Mouse (Mus musculus): ENCODE results near the gene Dscaml1. TPM values are rescaled to one million over a fixed set of nuclear protein-coding genes. Genes with fewer than 3 reads are reported as not detected.

Dscaml1 gene
- total and polyA plus RNA-seq, 2 experiments from 2014 or later: 10.5 to 47.4 TPM

GRCm38 (mm10) chr9:45388385-45388994, 37.9 kb upstream of the Dscaml1 start:
- Histone ChIP-seq H3K4me2 (ENCODE audit: low read depth, low read length) (no peak overlapping the region), H3K4me3 (ENCODE audit: low read length) (no peak overlapping the region), H3K27ac (no peak overlapping the region), H3K9me3 (ENCODE audit: low read length) (no peaks in the 10 kb centered on the region), H3K27me3 (ENCODE audit: insufficient read depth, low read length) (no peaks in the 10 kb centered on the region), H3K4me1 (ENCODE audit: insufficient read depth, low read length) (no peaks in the 10 kb centered on the region), H3K36me3 (ENCODE audit: insufficient read depth, low read length) (0 out of 2 replicates have a peak, but pooled peaks cover 13% of the 10 kb centered on the region), H3K9ac (replicated peaks; ENCODE audit: low read length) (no peak overlapping the region)
- peak; percentile 99 for TF ChIP-seq CTCF (IDR thresholded peaks at IDR 0.05; ENCODE audit: low read depth)
- 38% methylated on average over 12 of the region's 12 CpGs for WGBS
- DNase-seq (ENCODE audit: low spot score) (peak; percentile 90), ATAC-seq (peak; percentile 82)

DNA sequence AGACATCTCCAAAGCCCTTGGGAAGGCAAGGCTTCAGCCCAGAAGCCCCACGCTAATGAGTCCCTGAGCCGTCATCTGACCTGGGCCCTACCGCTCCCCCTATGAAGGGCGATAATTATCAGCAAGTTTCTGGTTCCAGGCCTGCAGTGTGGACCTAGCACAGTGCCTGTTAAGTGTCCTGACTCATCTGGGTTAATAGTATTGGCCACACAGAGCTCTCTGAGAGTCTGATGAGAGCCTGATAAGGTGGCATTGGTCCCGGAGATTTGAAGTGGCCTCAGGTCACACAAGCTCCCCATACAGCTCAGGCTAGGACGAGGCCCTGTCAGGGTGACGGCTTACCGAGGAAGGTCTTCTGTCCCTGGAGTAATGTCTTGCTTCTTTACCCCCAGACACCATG, 36.8 kb upstream of the Dscaml1 start:
- no peak overlapping the region for H3K27ac ChIP-seq
- no peak overlapping the region for H3K4me3 ChIP-seq (ENCODE audit: low read length)
- H3K27me3 ChIP-seq (ENCODE audit: insufficient read depth, low read length): no peaks in the 10 kb centered on the region
- no peak for TF ChIP-seq CTCF (IDR thresholded peaks at IDR 0.05; ENCODE audit: low read depth)
- no peaks in the 10 kb centered on the region for H3K9me3 ChIP-seq (ENCODE audit: low read length)
- no peaks in the 10 kb centered on the region for H3K4me1 ChIP-seq (ENCODE audit: insufficient read depth, low read length)
- no peak overlapping the region for H3K9ac ChIP-seq (replicated peaks; ENCODE audit: low read length)
- WGBS: 85% methylated on average over 8 of the region's 8 CpGs
- DNase-seq (ENCODE audit: low spot score) (no peak), ATAC-seq (no peak)
- H3K36me3 ChIP-seq (ENCODE audit: insufficient read depth, low read length): peaks cover 23% of the 10 kb centered on the region; the same call in 1 of the 2 replicates
- no peak overlapping the region for H3K4me2 ChIP-seq (ENCODE audit: low read depth, low read length)

GRCm38 (mm10) chr9:45391299-45391698, 35.1 kb upstream of the Dscaml1 start:
- 76% methylated on average over 7 of the region's 7 CpGs for WGBS
- peaks cover 24% of the 10 kb centered on the region; the same call in 1 of the 2 replicates for H3K36me3 ChIP-seq (ENCODE audit: insufficient read depth, low read length)

DNA sequence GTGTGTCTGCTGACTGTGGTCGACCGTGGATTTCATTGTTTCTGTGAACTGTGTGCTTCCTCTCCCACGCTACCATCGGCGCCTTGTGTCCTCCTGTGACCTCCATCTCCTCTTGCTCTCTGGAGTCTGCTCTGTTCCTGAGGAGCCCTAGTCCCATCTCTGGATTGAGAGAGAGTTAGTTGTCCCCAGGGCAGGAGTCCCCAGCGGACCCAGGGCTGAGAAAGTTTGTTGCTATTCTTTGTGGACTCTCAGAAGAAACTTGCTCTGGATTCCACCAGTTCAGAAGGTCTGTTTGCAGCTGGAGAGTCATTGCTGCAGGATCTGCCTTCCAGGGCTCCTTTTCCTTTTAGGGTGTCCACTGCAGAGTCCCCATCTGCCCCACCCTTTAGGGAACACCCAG, 31.2 kb upstream of the Dscaml1 start:
- Histone ChIP-seq H3K4me2 (ENCODE audit: low read depth, low read length) (no peak overlapping the region), H3K27ac (no peak overlapping the region), H3K27me3 (ENCODE audit: insufficient read depth, low read length) (no peaks in the 10 kb centered on the region), H3K9ac (replicated peaks; ENCODE audit: low read length) (no peak overlapping the region), H3K36me3 (ENCODE audit: insufficient read depth, low read length) (peaks cover 29% of the 10 kb centered on the region; the same call in 1 of the 2 replicates), H3K4me3 (ENCODE audit: low read length) (no peak overlapping the region), H3K9me3 (ENCODE audit: low read length) (no peaks in the 10 kb centered on the region), H3K4me1 (ENCODE audit: insufficient read depth, low read length) (no peaks in the 10 kb centered on the region)
- 91% methylated on average over 6 of the region's 6 CpGs for WGBS
- no peak for TF ChIP-seq CTCF (IDR thresholded peaks at IDR 0.05; ENCODE audit: low read depth)
- DNase-seq (ENCODE audit: low spot score) (no peak), ATAC-seq (no peak)

More at GRCm38 (mm10) chr9:45391299-45391698, 35.1 kb upstream of the Dscaml1 start:
- no peak overlapping the region for H3K9ac ChIP-seq (replicated peaks; ENCODE audit: low read length)
- H3K4me2 ChIP-seq (ENCODE audit: low read depth, low read length): no peak overlapping the region
- no peak for TF ChIP-seq CTCF (IDR thresholded peaks at IDR 0.05; ENCODE audit: low read depth)
- no peaks in the 10 kb centered on the region for H3K9me3 ChIP-seq (ENCODE audit: low read length)
- H3K27me3 ChIP-seq (ENCODE audit: insufficient read depth, low read length): no peaks in the 10 kb centered on the region
- no peak overlapping the region for H3K4me3 ChIP-seq (ENCODE audit: low read length)
- DNase-seq (ENCODE audit: low spot score) (no peak), ATAC-seq (no peak)
- no peak overlapping the region for H3K27ac ChIP-seq
- no peaks in the 10 kb centered on the region for H3K4me1 ChIP-seq (ENCODE audit: insufficient read depth, low read length)

DNA sequence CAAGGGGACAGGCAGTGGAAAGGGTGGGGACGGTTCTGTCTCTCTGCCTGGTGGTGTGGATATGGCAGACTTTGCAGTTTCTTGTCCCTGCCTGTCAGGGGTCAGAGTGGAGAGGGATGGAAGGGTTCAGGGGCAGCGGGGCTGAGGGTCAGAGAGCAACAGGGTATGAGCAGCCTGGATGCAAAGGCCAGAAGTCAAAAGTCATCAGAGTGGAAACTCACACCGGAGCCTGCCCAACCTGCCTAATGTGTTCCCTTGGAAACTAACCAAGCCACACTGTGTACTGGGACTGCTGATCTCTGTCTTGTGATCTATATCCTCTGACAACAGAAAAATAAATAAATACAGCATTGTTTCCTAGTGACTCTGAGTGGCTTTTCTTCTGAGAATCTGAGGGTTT, 30.6 kb upstream of the Dscaml1 start:
- Histone ChIP-seq H3K27me3 (ENCODE audit: insufficient read depth, low read length) (no peaks in the 10 kb centered on the region), H3K36me3 (ENCODE audit: insufficient read depth, low read length) (peaks cover 29% of the 10 kb centered on the region; the same call in 1 of the 2 replicates)

DNA sequence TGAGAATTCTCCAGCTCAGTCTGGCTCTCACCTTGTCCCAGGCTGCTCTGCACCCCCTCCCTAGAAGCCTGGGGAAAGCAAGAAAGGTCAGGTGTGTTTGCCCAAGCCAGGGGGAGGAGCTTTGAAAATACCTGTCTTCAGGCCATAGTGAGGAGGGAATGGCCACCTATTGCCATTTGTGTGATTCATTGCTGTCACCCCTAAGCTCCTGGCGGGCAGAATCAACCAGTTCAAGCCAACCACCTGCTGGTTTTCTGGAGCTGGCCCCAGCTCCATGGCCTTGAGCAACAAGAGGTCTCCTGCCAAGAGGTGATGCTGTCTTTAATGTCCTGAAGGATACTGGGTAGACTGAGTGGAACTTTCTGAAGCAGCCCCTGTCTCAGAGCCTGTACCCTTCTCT, 28.1 kb upstream of the Dscaml1 start:
- no peaks in the 10 kb centered on the region; the same call in 1 of the 2 replicates for H3K27me3 ChIP-seq (ENCODE audit: insufficient read depth, low read length)
- 41% methylated on average over 1 of the region's 1 CpGs for WGBS
- H3K4me1 ChIP-seq (ENCODE audit: insufficient read depth, low read length): no peaks in the 10 kb centered on the region
- H3K27ac ChIP-seq: no peak overlapping the region
- no peak overlapping the region for H3K4me3 ChIP-seq (ENCODE audit: low read length)
- DNase-seq (ENCODE audit: low spot score): no peak
- no peak for TF ChIP-seq CTCF (IDR thresholded peaks at IDR 0.05; ENCODE audit: low read depth)
- H3K4me2 ChIP-seq (ENCODE audit: low read depth, low read length): no peak overlapping the region
- ATAC-seq: no peak
- peaks cover 17% of the 10 kb centered on the region; the same call in 1 of the 2 replicates for H3K36me3 ChIP-seq (ENCODE audit: insufficient read depth, low read length)
- H3K9me3 ChIP-seq (ENCODE audit: low read length): no peaks in the 10 kb centered on the region
- H3K9ac ChIP-seq (replicated peaks; ENCODE audit: low read length): no peak overlapping the region

More for the DNA sequence above, 30.6 kb upstream of the Dscaml1 start:
- H3K27ac ChIP-seq: no peak overlapping the region
- H3K4me2 ChIP-seq (ENCODE audit: low read depth, low read length): no peak overlapping the region
- no peak overlapping the region for H3K4me3 ChIP-seq (ENCODE audit: low read length)
- H3K9me3 ChIP-seq (ENCODE audit: low read length): no peaks in the 10 kb centered on the region
- 59% methylated on average over 3 of the region's 3 CpGs for WGBS
- no peak for ATAC-seq
- TF ChIP-seq CTCF (IDR thresholded peaks at IDR 0.05; ENCODE audit: low read depth): no peak
- no peak for DNase-seq (ENCODE audit: low spot score)
- no peak overlapping the region for H3K9ac ChIP-seq (replicated peaks; ENCODE audit: low read length)
- no peaks in the 10 kb centered on the region for H3K4me1 ChIP-seq (ENCODE audit: insufficient read depth, low read length)

DNA sequence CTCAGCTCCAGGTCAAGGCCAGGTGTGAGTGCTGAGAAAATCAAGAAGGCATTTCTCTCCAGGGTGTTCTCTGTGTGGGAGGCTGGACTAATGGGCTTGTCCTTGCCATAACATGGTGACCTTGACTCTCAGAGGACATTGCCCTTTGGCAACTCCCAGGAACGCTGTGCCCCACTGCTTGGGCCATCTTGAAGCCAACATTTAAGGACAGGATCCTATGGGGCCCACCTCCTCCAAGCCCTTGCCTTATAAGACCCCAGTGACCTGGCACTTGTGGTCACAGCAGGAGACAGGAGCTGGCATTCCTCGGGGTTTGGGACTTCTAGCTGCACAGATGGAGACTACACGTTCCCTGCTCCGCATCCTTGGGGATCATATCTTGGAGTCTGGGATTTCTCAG, 27.0 kb upstream of the Dscaml1 start, which contains the start of gene Fxyd2:
Gene Fxyd2 (plus strand): TSS at position 236 of the 400 bp plus-strand sequence.
- no peak within 1 kb of the TSS for H3K27ac ChIP-seq
- WGBS: 73% methylated on average over 4 of the region's 4 CpGs
- no peak for TF ChIP-seq CTCF (IDR thresholded peaks at IDR 0.05; ENCODE audit: low read depth)
- no peaks in the 10 kb centered on the region for H3K4me1 ChIP-seq (ENCODE audit: insufficient read depth, low read length)
- ATAC-seq (no peak), DNase-seq (ENCODE audit: low spot score) (no peak)
- H3K9ac ChIP-seq (replicated peaks; ENCODE audit: low read length): no peak within 1 kb of the TSS
- no peak within 1 kb of the TSS for H3K4me2 ChIP-seq (ENCODE audit: low read depth, low read length)
- H3K9me3 ChIP-seq (ENCODE audit: low read length): no peaks in the 10 kb centered on the region
- no peak within 1 kb of the TSS for H3K4me3 ChIP-seq (ENCODE audit: low read length)
- no peaks in the 10 kb centered on the region; the same call in 1 of the 2 replicates for H3K27me3 ChIP-seq (ENCODE audit: insufficient read depth, low read length)
- peaks cover 6% of the 10 kb centered on the region; the same call in 1 of the 2 replicates for H3K36me3 ChIP-seq (ENCODE audit: insufficient read depth, low read length)
